ENCODE assay signal across 8 mouse cellular contexts in genomic region chr1:87264134-87265006, GRCm38 (mm10). TPM values are rescaled to one million over a fixed set of nuclear protein-coding genes. Genes with fewer than 3 reads are reported as not detected.
DNase-seq lines count a peak whose midpoint lies in the region; ATAC-seq and TF ChIP-seq lines count a peak whose summit lies in the region.

Efhd1 (plus strand) TSS chr1:87264363.

- peak within 1 kb of the TSS; percentile 99 for H3K4me2 ChIP-seq in forebrain, postnatal 0 days (ENCODE audit: low read depth)
- H3K4me2 ChIP-seq in hindbrain, postnatal 0 days (ENCODE audit: low read depth, low read length): peak within 1 kb of the TSS; percentile 81
- peak within 1 kb of the TSS; percentile 96 for H3K4me2 ChIP-seq in limb, embryonic 14.5 days (replicated peaks; ENCODE audit: low read depth, low read length, severe bottlenecking)

- no peak for TF ChIP-seq CTCF in forebrain, postnatal 0 days (IDR thresholded peaks at IDR 0.05; ENCODE audit: low read depth)
- no peak for TF ChIP-seq CTCF in hindbrain, postnatal 0 days (IDR thresholded peaks at IDR 0.05; ENCODE audit: low read depth)

- H3K4me1 ChIP-seq in megakaryocyte, embryonic 14.5 days: peaks cover 38% of the 10 kb centered on the region
- peaks cover 6% of the 10 kb centered on the region for H3K4me1 ChIP-seq in forebrain, postnatal 0 days (ENCODE audit: insufficient read depth)
- H3K4me1 ChIP-seq in hindbrain, postnatal 0 days (ENCODE audit: insufficient read depth, low read length): peaks cover 12% of the 10 kb centered on the region; the same call in 1 of the 2 replicates
- peaks cover 14% of the 10 kb centered on the region for H3K4me1 ChIP-seq in limb, embryonic 14.5 days (ENCODE audit: control insufficient read depth, insufficient read depth, low read length)

- no peaks in the 10 kb centered on the region for H3K36me3 ChIP-seq in megakaryocyte, embryonic 14.5 days (replicated peaks; ENCODE audit: low read length)
- no peaks in the 10 kb centered on the region for H3K36me3 ChIP-seq in forebrain, postnatal 0 days (ENCODE audit: insufficient read depth)
- no peaks in the 10 kb centered on the region for H3K36me3 ChIP-seq in hindbrain, postnatal 0 days (ENCODE audit: insufficient read depth, low read length)
- no peaks in the 10 kb centered on the region for H3K36me3 ChIP-seq in limb, embryonic 14.5 days (ENCODE audit: control insufficient read depth, insufficient read depth, low read length)

- ATAC-seq in megakaryocyte, adult 5-6 weeks (ENCODE audit: poor library complexity, severe bottlenecking): no peak
- ATAC-seq in forebrain, postnatal 0 days: peak; percentile 51
- peak; percentile 68 for ATAC-seq in hindbrain, postnatal 0 days
- peak; percentile 51 for ATAC-seq in limb, embryonic 14.5 days (ENCODE audit: low FRiP score, low read depth)

- peaks cover 11% of the 10 kb centered on the region for H3K9me3 ChIP-seq in megakaryocyte, embryonic 14.5 days
- H3K9me3 ChIP-seq in forebrain, postnatal 0 days (ENCODE audit: low read length): no peaks in the 10 kb centered on the region
- H3K9me3 ChIP-seq in hindbrain, postnatal 0 days (ENCODE audit: low read length): no peaks in the 10 kb centered on the region
- H3K9me3 ChIP-seq in limb, embryonic 14.5 days (ENCODE audit: control insufficient read depth, low read length): no peaks in the 10 kb centered on the region

- WGBS in forebrain, postnatal 0 days: under 1% methylated on average over 70 of the region's 70 CpGs
- WGBS in hindbrain, postnatal 0 days: under 1% methylated on average over 70 of the region's 70 CpGs
- WGBS in limb, embryonic 14.5 days: under 1% methylated on average over 66 of the region's 70 CpGs

- H3K27me3 ChIP-seq in megakaryocyte, embryonic 14.5 days (replicated peaks): peaks cover 85% of the 10 kb centered on the region
- H3K27me3 ChIP-seq in forebrain, postnatal 0 days (ENCODE audit: insufficient read depth, low read length): peaks cover 36% of the 10 kb centered on the region
- peaks cover 22% of the 10 kb centered on the region for H3K27me3 ChIP-seq in hindbrain, postnatal 0 days (ENCODE audit: insufficient read depth, low read length)
- peaks cover 53% of the 10 kb centered on the region for H3K27me3 ChIP-seq in limb, embryonic 14.5 days (ENCODE audit: control insufficient read depth, insufficient read depth, low read length)

- DNase-seq in adrenal gland, postnatal 25 days: peak; percentile 87
- peak; percentile 29 for DNase-seq in forebrain, postnatal 0 days
- peak; percentile 48 for DNase-seq in hindbrain, postnatal 0 days (ENCODE audit: low spot score)
- no peak for DNase-seq in limb, embryonic 14.5 days (ENCODE audit: low spot score)
- DNase-seq in neural tube, embryonic 10.5 days (ENCODE audit: extremely low spot score, low spot score): peak; percentile 79
- no peak for DNase-seq in cerebellum, adult 9-11 months

- TF ChIP-seq POLR2A in limb, embryonic 14.5 days (IDR thresholded peaks at IDR 0.05; ENCODE audit: borderline replicate concordance, extremely low read depth, insufficient read depth, insufficient read length): no peak

- H3K9ac ChIP-seq in forebrain, postnatal 0 days: peak within 1 kb of the TSS; percentile 37
- H3K9ac ChIP-seq in hindbrain, postnatal 0 days (replicated peaks; ENCODE audit: low read length): peak within 1 kb of the TSS; percentile 33; the same call in 1 of the 2 replicates
- H3K9ac ChIP-seq in limb, embryonic 14.5 days (ENCODE audit: low read depth, low read length, severe bottlenecking): peak within 1 kb of the TSS; percentile 28

- peak within 1 kb of the TSS; percentile 89 for H3K4me3 ChIP-seq in megakaryocyte, embryonic 14.5 days (replicated peaks)
- H3K4me3 ChIP-seq in forebrain, postnatal 0 days (ENCODE audit: low read depth, low read length): peak within 1 kb of the TSS; percentile 48
- peak within 1 kb of the TSS; percentile 42 for H3K4me3 ChIP-seq in hindbrain, postnatal 0 days (ENCODE audit: low read length)
- H3K4me3 ChIP-seq in limb, embryonic 14.5 days (replicated peaks; ENCODE audit: low read length): peak within 1 kb of the TSS; percentile 49

- H3K27ac ChIP-seq in forebrain, postnatal 0 days (ENCODE audit: low read depth, low read length): no peak within 1 kb of the TSS
- no peak within 1 kb of the TSS for H3K27ac ChIP-seq in hindbrain, postnatal 0 days
- no peak within 1 kb of the TSS for H3K27ac ChIP-seq in limb, embryonic 14.5 days (replicated peaks; ENCODE audit: low read depth, low read length)

RNA-seq across cellular contexts. Expression of gene Efhd1, which starts in this region (rescaled TPM):
- polyA plus RNA-seq in megakaryocyte, embryonic 14.5 days (2012; ENCODE audit: insufficient read depth, low replicate concordance): 0.10 TPM in 1 of 2 replicates, not detected in the other
- 0.07 TPM in 1 of 2 replicates, not detected in the other for total RNA-seq in megakaryocyte, adult 5-6 weeks (2015)
- total RNA-seq in megakaryocyte, adult 5-6 weeks (2017): not detected in 2 replicates
- total RNA-seq in adrenal gland, postnatal 25 days (2021): 310 and 340 TPM in 2 replicates
- 1.3 TPM in 2 replicates for total RNA-seq in forebrain, postnatal 0 days (2014; rRNA removed)
- polyA plus RNA-seq in forebrain, postnatal 0 days (2015; fragmentation: Nextera tagmentation; extraction: Ambion mirVana): 1.9 and 2.2 TPM in 2 replicates
- 12.4 and 13.0 TPM in 2 replicates for total RNA-seq in hindbrain, postnatal 0 days (2014; rRNA removed)
- 6.4 and 7.8 TPM in 2 replicates for polyA plus RNA-seq in hindbrain, postnatal 0 days (2015; fragmentation: Nextera tagmentation; extraction: Ambion mirVana)
- 2.3 TPM in 2 replicates for polyA plus RNA-seq in limb, embryonic 14.5 days (2012; rRNA removed)
- polyA plus RNA-seq in limb, embryonic 14.5 days (2014; fragmentation: Nextera tagmentation; extraction: Ambion mirVana): 2.2 and 2.5 TPM in 2 replicates

Comparison
In these comparisons a context has a peak if more than half of its experiments do, and no peak if none do; other contexts are left out.
1. RNA of gene Efhd1 (total RNA-seq): 310 to 340 TPM in adrenal gland, postnatal 25 days; 12.4 to 13.0 TPM in hindbrain, postnatal 0 days, 1.3 TPM in forebrain, postnatal 0 days and 0.07 TPM in megakaryocyte, adult 5-6 weeks; every median in the first group is over 10 times any median in the second.
2. DNase-seq: peak in adrenal gland, postnatal 25 days (single experiment), forebrain, postnatal 0 days (single experiment), hindbrain, postnatal 0 days (single experiment) and neural tube, embryonic 10.5 days (single experiment); none in limb, embryonic 14.5 days (single experiment) and cerebellum, adult 9-11 months (single experiment).
3. Peak in every context shown above with its lines, with median percentiles within 50 percentile points of each other: H3K4me3 ChIP-seq, H3K4me2 ChIP-seq and H3K9ac ChIP-seq.